Mouse (Mus musculus): ENCODE measurements around the gene Slc26a1.

Slc26a1 gene

GRCm38 (mm10) chr5:108675251-108675816, at the start of gene Slc26a1:
TSS of gene Slc26a1 (minus strand) at chr5:108675569.
- peak; percentile 72 to 88 for DNase-seq

GRCm38 (mm10) chr5:108724006-108724405, 48.6 kb upstream of the Slc26a1 start:
- peak; percentile 29 to 34 for DNase-seq

GRCm38 (mm10) chr5:108719761-108720160, 44.4 kb upstream of the Slc26a1 start:
- no peak for DNase-seq

- DNase-seq: no peak
Observed at GRCm38 (mm10) chr5:108718051-108718450, 42.7 kb upstream of the Slc26a1 start.

- DNase-seq: no peak
Observed at GRCm38 (mm10) chr5:108715974-108716373, 40.6 kb upstream of the Slc26a1 start.

- DNase-seq: peak; percentile 28 to 38
Observed at GRCm38 (mm10) chr5:108714149-108714548, 38.8 kb upstream of the Slc26a1 start.

GRCm38 (mm10) chr5:108713691-108714090, 38.3 kb upstream of the Slc26a1 start:
- no peak for DNase-seq

GRCm38 (mm10) chr5:108713096-108713495, 37.7 kb upstream of the Slc26a1 start:
- DNase-seq: no peak

GRCm38 (mm10) chr5:108711968-108712367, 36.6 kb upstream of the Slc26a1 start:
- DNase-seq: no peak

GRCm38 (mm10) chr5:108708981-108709731, 33.8 kb upstream of the Slc26a1 start:
- no peak for DNase-seq

GRCm38 (mm10) chr5:108708419-108708818, 33.0 kb upstream of the Slc26a1 start:
- DNase-seq: peak; percentile 71 to 86

GRCm38 (mm10) chr5:108707758-108708157, 32.4 kb upstream of the Slc26a1 start:
- no peak for DNase-seq

- DNase-seq: no peak
Observed at GRCm38 (mm10) chr5:108703754-108704626, 28.6 kb upstream of the Slc26a1 start.

GRCm38 (mm10) chr5:108701341-108702021, 26.1 kb upstream of the Slc26a1 start:
- no peak for DNase-seq

- no peak for DNase-seq
Observed at GRCm38 (mm10) chr5:108700346-108700745, 25.0 kb upstream of the Slc26a1 start.

- no peak for DNase-seq
Observed at GRCm38 (mm10) chr5:108697341-108697753, 22.0 kb upstream of the Slc26a1 start.

- DNase-seq: peak in 1 of 2 experiments; percentile 29
Observed at GRCm38 (mm10) chr5:108696542-108696941, 21.2 kb upstream of the Slc26a1 start.

- DNase-seq: no peak
Observed at GRCm38 (mm10) chr5:108695861-108696260, 20.5 kb upstream of the Slc26a1 start.

GRCm38 (mm10) chr5:108694352-108695261, 19.2 kb upstream of the Slc26a1 start:
- DNase-seq: peak; percentile 75 to 80

- peak; percentile 92 to 95 for DNase-seq
Observed at GRCm38 (mm10) chr5:108693872-108694288, 18.5 kb upstream of the Slc26a1 start.

GRCm38 (mm10) chr5:108692271-108692670, 16.9 kb upstream of the Slc26a1 start, which contains the start of gene Fgfrl1:
TSS of gene Fgfrl1 (plus strand) at chr5:108692382.
- peak; percentile 76 to 90 for DNase-seq

All from kidney, postnatal 36 days (tissue).